Mouse (Mus musculus) midbrain, embryonic 16.5 days (tissue): ENCODE data around the gene Mfge8. TPM values are rescaled to one million over a fixed set of nuclear protein-coding genes. Genes with fewer than 3 reads are reported as not detected.

ENCODE experiments used
- polyA plus RNA-seq: library from polyadenylated mRNA; unstranded; fragments of >200 nt; fragmentation: Nextera tagmentation; extraction: Ambion mirVana; gene quantifications from 2 replicates; pipeline ENCODE4 v1.2.1, GENCODE M21; 2015

Mfge8 gene
- polyA plus RNA-seq, 1 experiment from 2014 or later = 236 TPM

Other genes with a start within 250 kb of the Mfge8 start
- gene Isg20, start 235.6 kb downstream of the Mfge8 start, polyA plus RNA-seq = 1.1 and 2.7 TPM in 2 replicates
- gene Acan, start 95.6 kb downstream of the Mfge8 start, polyA plus RNA-seq = 0.12 and 0.24 TPM in 2 replicates
- gene Hapln3, start 18.0 kb downstream of the Mfge8 start, polyA plus RNA-seq = 1.3 and 2.3 TPM in 2 replicates
- gene Abhd2, start 124.1 kb upstream of the Mfge8 start, polyA plus RNA-seq = 18.7 and 19.3 TPM in 2 replicates
- gene Rlbp1, start 238.0 kb upstream of the Mfge8 start, polyA plus RNA-seq = 15.0 and 17.1 TPM in 2 replicates
- gene Fanci, start 242.9 kb upstream of the Mfge8 start, polyA plus RNA-seq = 1.7 and 1.9 TPM in 2 replicates